Mouse (Mus musculus) ES-CJ7 (cell line): ENCODE measurements around the gene Eps8l1.

ENCODE experiments used
- DNase-seq: peaks from one replicate; pipeline ENCODE4 v3.0.0; 2011; ENCODE audit warnings: low read depth, low spot score

The Eps8l1 gene

GRCm38 (mm10) chr7:4478021-4478795, 17.7 kb downstream of the Eps8l1 start:
- DNase-seq = peak; percentile 98

GRCm38 (mm10) chr7:4478796-4479291, 18.4 kb downstream of the Eps8l1 start:
- no peak for DNase-seq

- DNase-seq = peak; percentile 75
Observed at GRCm38 (mm10) chr7:4479674-4480073, 19.2 kb downstream of the Eps8l1 start.

- no peak for DNase-seq
Observed at GRCm38 (mm10) chr7:4482281-4482680, 21.8 kb downstream of the Eps8l1 start.

- DNase-seq = no peak
Observed at GRCm38 (mm10) chr7:4491308-4491707, 30.8 kb downstream of the Eps8l1 start.

GRCm38 (mm10) chr7:4492284-4493224, 32.1 kb downstream of the Eps8l1 start:
- DNase-seq = no peak

- no peak for DNase-seq
Observed at GRCm38 (mm10) chr7:4493991-4494390, 33.5 kb downstream of the Eps8l1 start.

GRCm38 (mm10) chr7:4496468-4496867, 36.0 kb downstream of the Eps8l1 start:
- DNase-seq = no peak

- DNase-seq = no peak
Observed at GRCm38 (mm10) chr7:4497271-4497903, 36.9 kb downstream of the Eps8l1 start.

GRCm38 (mm10) chr7:4498251-4498650, 37.8 kb downstream of the Eps8l1 start:
- no peak for DNase-seq

GRCm38 (mm10) chr7:4499034-4499433, 38.6 kb downstream of the Eps8l1 start:
- no peak for DNase-seq

- no peak for DNase-seq
Observed at GRCm38 (mm10) chr7:4500892-4501471, 40.5 kb downstream of the Eps8l1 start.

GRCm38 (mm10) chr7:4501558-4502397, 41.3 kb downstream of the Eps8l1 start, which contains the start of gene Ppp1r12c:
Gene Ppp1r12c (minus strand): TSS chr7:4501680.
- DNase-seq = peak; percentile 87

- peak; percentile 79 for DNase-seq
Observed at GRCm38 (mm10) chr7:4502421-4503090, 42.1 kb downstream of the Eps8l1 start.

- DNase-seq = no peak
Observed at GRCm38 (mm10) chr7:4503100-4503499, 42.6 kb downstream of the Eps8l1 start.

- no peak for DNase-seq
Observed at GRCm38 (mm10) chr7:4503858-4504257, 43.4 kb downstream of the Eps8l1 start.

GRCm38 (mm10) chr7:4504646-4505435, 44.4 kb downstream of the Eps8l1 start:
- DNase-seq = no peak

- peak; percentile 40 for DNase-seq
Observed at GRCm38 (mm10) chr7:4507220-4507619, 46.7 kb downstream of the Eps8l1 start.
